Mouse (Mus musculus) hindbrain, embryonic 16.5 days (tissue): ENCODE measurements around the gene Odf3l1. TPM values are rescaled to one million over a fixed set of nuclear protein-coding genes. Genes with fewer than 3 reads are reported as not detected.

Source experiments
- ATAC-seq: fragments of 200-750 bp; cut with Nextera tagmentation; 2 replicates; pipeline ENCODE4 v1.8.0; 2017; ENCODE audit warnings: moderate TSS enrichment, moderate library complexity
- H3K27ac ChIP-seq: fragments of 300-500 bp; sonication (generic); 2 replicates; pipeline ENCODE4 v1.5.1; 2014; ENCODE audit warnings: low read depth, mild to moderate bottlenecking, control low read depth, low read length, moderate library complexity
- H3K27me3 ChIP-seq: fragments of 300-500 bp; sonication (generic); replicated peaks from 2 replicates; pipeline ENCODE4 v1.6.1; 2014; ENCODE audit warnings: low read length; ENCODE audit not compliant: control insufficient read depth, insufficient read depth
- H3K36me3 ChIP-seq: fragments of 300-500 bp; sonication (generic); 2 replicates; pipeline ENCODE4 v1.6.1; 2014; ENCODE audit warnings: mild to moderate bottlenecking, low read length, moderate library complexity, mixed read lengths; ENCODE audit not compliant: control insufficient read depth, insufficient read depth
- H3K4me1 ChIP-seq: fragments of 300-500 bp; sonication (generic); 2 replicates; pipeline ENCODE4 v1.6.1; 2014; ENCODE audit warnings: low read depth, low read length; ENCODE audit not compliant: control insufficient read depth, insufficient read depth
- H3K4me2 ChIP-seq: fragments of 300-500 bp; sonication (generic); 2 replicates; pipeline ENCODE4 v1.6.1; 2014; ENCODE audit warnings: mild to moderate bottlenecking, low read length, control low read depth, moderate library complexity
- H3K4me3 ChIP-seq: fragments of 300-500 bp; sonication (generic); 2 replicates; pipeline ENCODE4 v1.5.1; 2014; ENCODE audit warnings: mild to moderate bottlenecking, low read length, control low read depth, moderate library complexity
- H3K9ac ChIP-seq: fragments of 300-500 bp; sonication (generic); 2 replicates; pipeline ENCODE4 v1.6.1; 2014; ENCODE audit warnings: low read depth, mild to moderate bottlenecking, control low read depth, low read length, moderate library complexity
- H3K9me3 ChIP-seq: fragments of 300-500 bp; sonication (generic); 2 replicates; pipeline ENCODE4 v1.6.1; 2014; ENCODE audit warnings: mild to moderate bottlenecking, low read length, moderate library complexity; ENCODE audit not compliant: control insufficient read depth
- WGBS: fragments of 180-500 bp; shearing (Covaris S2); extraction: QIAGEN DNeasy Blood & Tissue Kit; methylation state at CpG from one replicate; pipeline ENCODE4 v1.1.7; 2014; 5-methylcytosine and 5-hydroxymethylcytosine counted together
- polyA plus RNA-seq: library from polyadenylated mRNA; unstranded; fragments of >200 nt; fragmentation: Nextera tagmentation; extraction: Ambion mirVana; gene quantifications from 2 replicates; pipeline ENCODE4 v1.2.1, GENCODE M21; 2015

Odf3l1 gene
- polyA plus RNA-seq, 1 experiment from 2014 or later = not detected

DNA sequence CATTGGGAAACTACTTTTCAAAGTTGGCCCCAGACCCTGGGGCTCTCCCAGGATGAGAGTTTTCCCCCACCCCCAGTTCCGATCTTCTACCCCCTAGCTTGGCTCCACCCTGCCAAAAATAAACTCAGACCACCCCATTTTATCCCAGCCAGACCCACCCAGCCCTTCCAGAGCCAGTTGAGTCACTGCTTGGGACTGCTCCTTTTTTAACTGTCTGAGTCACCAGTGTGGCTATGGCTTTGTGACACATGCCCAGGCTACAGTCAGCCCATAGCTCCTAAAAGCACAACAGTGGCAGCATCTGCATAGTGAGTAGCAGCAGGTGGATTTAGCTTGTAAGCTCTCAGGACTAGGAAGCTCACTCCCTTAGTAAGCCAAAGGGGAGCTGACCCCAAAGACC is 8.6 kb upstream of the Odf3l1 start:
- no peak overlapping the region for H3K9ac ChIP-seq
- H3K4me3 ChIP-seq = no peak overlapping the region
- no peaks in the 10 kb centered on the region for H3K27me3 ChIP-seq
- no peaks in the 10 kb centered on the region for H3K36me3 ChIP-seq
- no peaks in the 10 kb centered on the region for H3K9me3 ChIP-seq
- no peak for ATAC-seq
- no peak overlapping the region for H3K4me2 ChIP-seq
- peaks cover 14% of the 10 kb centered on the region for H3K4me1 ChIP-seq
- H3K27ac ChIP-seq = no peak overlapping the region
- WGBS = 63% methylated on average over 1 of the region's 1 CpGs

DNA sequence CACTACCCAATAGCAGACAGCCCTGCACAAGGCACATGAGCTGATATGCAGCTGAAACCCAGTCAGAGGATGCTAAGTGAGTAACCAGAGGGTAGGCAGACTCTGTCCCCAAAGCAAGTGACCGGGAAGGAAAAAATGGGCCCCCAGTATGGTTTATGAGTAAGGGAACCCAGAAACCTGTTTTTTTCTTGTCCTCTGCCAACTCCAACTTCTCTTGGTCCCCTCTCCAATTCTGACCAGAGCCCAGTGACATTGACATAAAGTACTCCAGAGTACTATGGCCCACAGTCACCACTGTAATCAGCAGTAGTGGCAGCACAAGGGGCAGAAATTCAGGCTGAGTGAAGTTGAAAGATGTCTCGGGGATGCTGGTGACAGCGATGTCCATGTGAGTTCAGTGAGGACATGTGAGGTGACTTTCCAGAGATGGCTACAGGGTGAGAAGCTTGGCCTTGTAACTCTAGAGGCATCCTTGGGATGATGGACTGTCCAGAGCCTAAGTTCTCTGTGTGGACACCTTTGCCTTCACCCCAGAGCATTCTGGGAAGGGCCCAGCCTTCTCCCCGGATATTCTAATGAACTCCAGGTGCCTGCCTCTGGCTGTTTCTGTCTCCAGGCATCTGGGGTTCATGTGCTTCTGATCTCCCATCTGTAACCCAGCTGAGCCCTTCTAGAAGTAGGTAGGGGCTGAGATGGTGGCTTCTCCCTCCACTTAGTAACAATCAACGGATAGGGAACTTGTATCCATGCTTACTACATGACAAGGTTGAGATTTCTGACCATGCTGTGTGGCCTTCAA is 7.8 kb upstream of the Odf3l1 start:
- peaks cover 15% of the 10 kb centered on the region for H3K4me1 ChIP-seq
- no peaks in the 10 kb centered on the region for H3K36me3 ChIP-seq
- H3K9me3 ChIP-seq = no peaks in the 10 kb centered on the region
- no peak overlapping the region for H3K4me2 ChIP-seq
- H3K27me3 ChIP-seq = no peaks in the 10 kb centered on the region
- H3K9ac ChIP-seq = no peak overlapping the region
- no peak overlapping the region for H3K4me3 ChIP-seq
- no peak overlapping the region for H3K27ac ChIP-seq
- WGBS = 86% methylated on average over 5 of the region's 5 CpGs
- no peak for ATAC-seq

DNA sequence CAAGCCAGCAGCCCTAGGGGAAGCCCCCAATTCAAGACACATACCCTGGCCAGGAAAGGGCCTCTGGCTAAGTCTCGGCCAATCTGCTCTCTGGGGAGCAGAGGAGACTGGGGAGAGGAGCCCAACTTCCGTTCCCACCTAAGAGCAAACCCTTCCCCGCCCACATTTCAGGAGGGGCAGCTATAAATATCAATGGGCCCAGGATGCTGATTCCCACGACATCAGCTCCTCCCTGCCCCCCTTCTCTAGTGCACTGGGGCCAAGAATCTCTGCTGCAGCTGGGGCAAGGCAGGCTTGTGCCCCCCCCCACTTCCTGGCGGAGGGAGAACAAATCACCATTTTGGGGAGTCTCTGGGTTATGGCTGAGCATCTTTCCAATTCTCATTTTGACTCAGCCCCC is 6.7 kb upstream of the Odf3l1 start:
- no peaks in the 10 kb centered on the region for H3K9me3 ChIP-seq
- no peak overlapping the region for H3K9ac ChIP-seq
- H3K27me3 ChIP-seq = no peaks in the 10 kb centered on the region
- no peak for ATAC-seq
- no peak overlapping the region for H3K4me3 ChIP-seq
- H3K36me3 ChIP-seq = no peaks in the 10 kb centered on the region
- H3K4me1 ChIP-seq = peaks cover 9% of the 10 kb centered on the region
- H3K4me2 ChIP-seq = no peak overlapping the region
- WGBS = 40% methylated on average over 5 of the region's 5 CpGs
- no peak overlapping the region for H3K27ac ChIP-seq

DNA sequence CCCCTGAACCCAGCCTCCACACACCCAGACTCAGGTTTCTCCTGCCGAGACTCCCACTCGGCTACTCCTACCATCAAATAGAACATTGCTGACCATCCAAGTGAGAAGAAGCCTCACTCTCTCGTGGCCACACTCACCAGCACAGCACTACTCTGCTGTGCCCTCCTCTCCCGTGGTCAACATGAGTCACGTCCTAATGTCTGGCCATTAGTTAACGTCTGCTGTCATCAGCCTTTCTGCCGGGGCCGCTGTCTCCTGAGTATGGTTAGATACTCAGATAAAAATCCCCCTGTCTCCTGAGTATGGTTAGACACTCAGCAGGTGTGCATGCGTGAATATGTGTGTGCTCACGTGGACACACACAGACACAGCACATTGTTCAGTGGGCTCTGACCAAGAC is 6.3 kb upstream of the Odf3l1 start:
- ATAC-seq = no peak
- no peak overlapping the region for H3K4me3 ChIP-seq
- no peaks in the 10 kb centered on the region for H3K9me3 ChIP-seq
- H3K27ac ChIP-seq = no peak overlapping the region
- H3K9ac ChIP-seq = no peak overlapping the region
- H3K4me1 ChIP-seq = peaks cover 9% of the 10 kb centered on the region
- WGBS = 77% methylated on average over 10 of the region's 10 CpGs
- H3K4me2 ChIP-seq = no peak overlapping the region
- H3K27me3 ChIP-seq = peaks cover 4% of the 10 kb centered on the region; the same call in 1 of the 2 replicates
- no peaks in the 10 kb centered on the region for H3K36me3 ChIP-seq

DNA sequence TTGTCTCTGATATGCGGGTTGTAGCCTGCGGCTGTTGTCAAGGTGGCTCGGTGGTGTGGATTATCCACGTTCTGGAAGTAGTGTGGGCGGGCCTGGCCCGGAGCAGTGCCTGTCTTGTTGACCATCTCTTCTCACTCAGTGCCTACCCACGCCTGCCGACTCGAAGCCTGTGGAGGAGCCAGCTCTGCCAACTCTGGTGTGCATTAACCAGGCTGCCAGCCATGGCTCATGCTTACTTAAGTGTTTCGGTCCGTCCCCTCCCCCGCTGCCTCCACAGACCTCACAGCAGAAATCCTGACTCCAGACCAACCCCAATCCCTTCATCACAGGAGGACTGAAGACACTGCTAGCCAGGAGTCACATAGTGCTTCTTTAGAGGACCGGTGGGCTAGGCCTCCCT is 5.1 kb upstream of the Odf3l1 start:
- H3K4me3 ChIP-seq = no peak overlapping the region
- no peak overlapping the region for H3K27ac ChIP-seq
- ATAC-seq = no peak

DNA sequence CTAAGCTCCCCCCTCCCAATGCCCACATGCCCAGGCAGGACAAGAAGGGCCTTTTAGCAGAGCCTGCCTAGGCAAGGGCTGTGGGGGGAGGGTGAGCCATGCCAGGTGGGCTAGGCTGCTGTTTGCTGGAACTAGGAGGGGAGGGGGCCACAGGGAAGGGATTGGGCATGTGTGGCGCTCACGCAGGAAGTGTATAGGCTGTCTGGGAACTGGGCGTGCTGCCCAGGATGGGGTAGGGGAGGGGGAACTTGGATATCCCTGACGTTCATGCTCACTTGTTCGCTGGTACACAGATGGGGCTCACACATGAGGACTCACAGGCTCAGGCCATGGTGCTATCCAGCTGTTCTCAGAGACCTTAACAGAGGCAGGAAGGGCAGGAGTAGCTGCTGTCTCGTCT is 3.8 kb upstream of the Odf3l1 start:
- WGBS = 25% methylated on average over 6 of the region's 6 CpGs
- Histone ChIP-seq H3K9me3 (no peaks in the 10 kb centered on the region), H3K27ac (peak overlapping the region; percentile 63), H3K9ac (0 out of 2 replicates have a peak overlapping the region, but pooled peaks have one; percentile 15), H3K36me3 (no peaks in the 10 kb centered on the region), H3K4me2 (no peak overlapping the region), H3K4me3 (no peak overlapping the region), H3K27me3 (peaks cover 13% of the 10 kb centered on the region), H3K4me1 (peaks cover 16% of the 10 kb centered on the region)
- ATAC-seq = peak; percentile 92

More for the DNA sequence above, 5.1 kb upstream of the Odf3l1 start:
- no peaks in the 10 kb centered on the region for H3K36me3 ChIP-seq
- H3K4me2 ChIP-seq = no peak overlapping the region
- H3K27me3 ChIP-seq = peaks cover 9% of the 10 kb centered on the region
- no peaks in the 10 kb centered on the region for H3K9me3 ChIP-seq
- H3K4me1 ChIP-seq = peaks cover 14% of the 10 kb centered on the region
- no peak overlapping the region for H3K9ac ChIP-seq
- WGBS = 78% methylated on average over 13 of the region's 13 CpGs

DNA sequence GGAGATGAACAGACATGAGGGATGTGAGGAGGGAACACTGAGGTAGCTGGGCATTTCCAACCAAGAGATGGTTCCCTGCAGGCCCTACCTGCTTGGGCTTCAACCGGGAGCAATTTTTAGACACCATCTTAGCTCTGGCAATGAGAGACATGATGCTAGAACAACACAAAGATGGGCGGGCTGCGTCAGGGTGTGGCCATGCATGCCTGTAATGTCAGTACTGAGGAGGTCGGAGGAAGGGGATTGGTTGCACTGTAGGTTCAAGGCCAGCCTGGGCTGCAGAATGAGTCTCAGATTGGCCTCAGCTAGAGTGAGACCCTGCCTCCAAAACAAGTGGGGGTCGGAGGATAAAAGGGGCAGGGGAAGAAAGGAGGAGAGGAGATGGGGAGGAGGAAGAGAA is 2.0 kb upstream of the Odf3l1 start:
- WGBS = 90% methylated on average over 5 of the region's 5 CpGs
- H3K4me3 ChIP-seq = peak overlapping the region; percentile 12
- ATAC-seq = no peak

DNA sequence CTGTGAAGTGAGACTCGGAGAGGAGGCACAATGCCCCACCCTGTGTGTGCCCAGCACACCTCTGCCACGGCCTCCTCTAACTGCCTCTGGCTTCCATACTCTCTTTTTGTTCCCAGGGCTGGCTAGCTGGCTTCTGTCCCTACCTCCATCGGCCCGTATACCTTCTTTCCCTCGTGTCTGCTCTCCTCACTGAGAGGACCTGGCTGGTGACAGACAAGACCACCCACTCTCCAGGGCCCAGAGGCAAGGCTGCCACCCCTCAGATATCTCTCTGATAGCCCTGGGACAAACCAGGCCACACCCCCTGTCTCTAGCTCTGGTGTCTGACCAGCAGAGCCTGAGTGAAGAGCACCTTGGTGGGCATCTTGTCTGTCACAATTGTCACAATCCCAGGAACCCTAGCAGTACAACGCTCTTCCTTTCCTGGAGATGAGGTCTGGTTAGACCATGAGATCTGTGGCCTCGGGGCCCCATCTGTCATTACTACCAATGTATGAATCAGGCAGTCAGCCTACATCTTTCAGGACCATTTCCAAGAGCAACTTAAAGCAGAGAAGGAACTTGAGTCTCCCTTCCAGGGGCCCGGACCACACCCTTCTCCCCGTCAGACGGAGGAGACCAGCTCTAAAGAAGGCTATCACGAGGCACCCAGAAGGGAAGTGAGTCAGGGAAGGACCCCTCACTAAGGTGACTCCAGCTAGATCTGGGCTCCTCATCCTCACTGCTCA is 1.4 kb upstream of the Odf3l1 start:
- Histone ChIP-seq H3K4me1 (peaks cover 16% of the 10 kb centered on the region), H3K27me3 (peaks cover 13% of the 10 kb centered on the region), H3K27ac (no peak overlapping the region), H3K9me3 (no peaks in the 10 kb centered on the region), H3K9ac (peak overlapping the region; percentile 13; the same call in 1 of the 2 replicates), H3K4me3 (peak overlapping the region; percentile 39), H3K4me2 (peak overlapping the region; percentile 55), H3K36me3 (no peaks in the 10 kb centered on the region)
- no peak for ATAC-seq
- 74% methylated on average over 11 of the region's 11 CpGs for WGBS

More for the DNA sequence above, 2.0 kb upstream of the Odf3l1 start:
- Histone ChIP-seq H3K9ac (no peak overlapping the region; the same call in 1 of the 2 replicates), H3K9me3 (no peaks in the 10 kb centered on the region), H3K4me1 (peaks cover 16% of the 10 kb centered on the region), H3K4me2 (peak overlapping the region; percentile 22), H3K27me3 (peaks cover 13% of the 10 kb centered on the region), H3K36me3 (no peaks in the 10 kb centered on the region), H3K27ac (no peak overlapping the region)

DNA sequence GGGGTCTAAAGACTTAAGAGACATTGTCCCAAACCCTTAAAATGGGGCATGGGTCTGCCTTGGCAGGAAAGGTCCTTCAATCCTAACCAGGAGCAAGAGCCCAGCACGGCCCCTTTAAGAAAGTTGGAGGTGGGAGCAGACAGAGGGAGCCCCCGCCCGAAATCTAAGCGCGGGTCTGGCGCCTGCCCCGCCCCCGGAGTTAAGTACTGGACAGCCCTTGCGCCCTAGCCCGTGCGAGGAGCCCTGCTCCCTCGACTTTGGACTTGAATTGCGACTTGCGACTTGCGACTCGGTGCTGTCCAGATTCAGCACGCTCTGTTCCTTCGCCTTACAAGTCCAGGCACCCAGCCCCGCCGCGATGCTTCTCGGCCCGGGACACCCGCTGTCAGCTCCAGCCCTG is 353 bp upstream of the Odf3l1 start, which contains the start of gene Cspg4:
Cspg4 (plus strand) TSS at position 202 of the 400 bp plus-strand sequence.
- H3K9ac ChIP-seq = peak within 1 kb of the TSS; percentile 51
- H3K27me3 ChIP-seq = peaks cover 13% of the 10 kb centered on the region
- peak within 1 kb of the TSS; percentile 55 for H3K4me2 ChIP-seq
- peak within 1 kb of the TSS; percentile 39 for H3K4me3 ChIP-seq
- H3K4me1 ChIP-seq = peaks cover 16% of the 10 kb centered on the region
- 3% methylated on average over 24 of the region's 24 CpGs for WGBS
- no peak within 1 kb of the TSS for H3K27ac ChIP-seq
- H3K9me3 ChIP-seq = no peaks in the 10 kb centered on the region
- ATAC-seq = peak; percentile 38; the same call in 1 of the 2 replicates
- no peaks in the 10 kb centered on the region for H3K36me3 ChIP-seq
